Mouse (Mus musculus) hindbrain, postnatal 0 days (tissue): ENCODE results near the gene Osm. TPM values are rescaled to one million over a fixed set of nuclear protein-coding genes. Genes with fewer than 3 reads are reported as not detected.

Experiments
- ATAC-seq: fragments of 200-750 bp; cut with Nextera tagmentation; 2 replicates; pipeline ENCODE4 v1.8.0; 2017; ENCODE audit warnings: mild to moderate bottlenecking, moderate TSS enrichment, moderate library complexity
- DNase-seq: peaks from one replicate; pipeline ENCODE4 v3.0.0-alpha.2; 2015; ENCODE audit warnings: low spot score
- H3K27ac ChIP-seq: fragments of 300-500 bp; sonication (generic); 2 replicates; pipeline ENCODE4 v1.5.1; 2014; ENCODE audit warnings: mild to moderate bottlenecking
- H3K27me3 ChIP-seq: fragments of 300-500 bp; sonication (generic); 2 replicates; pipeline ENCODE4 v1.6.1; 2014; ENCODE audit warnings: low read length, mixed read lengths; ENCODE audit not compliant: insufficient read depth
- H3K36me3 ChIP-seq: fragments of 300-500 bp; sonication (generic); 2 replicates; pipeline ENCODE4 v1.6.1; 2014; ENCODE audit warnings: low read length, mixed read lengths; ENCODE audit not compliant: insufficient read depth
- H3K4me1 ChIP-seq: fragments of 300-500 bp; sonication (generic); 2 replicates; pipeline ENCODE4 v1.6.1; 2014; ENCODE audit warnings: antibody characterized with exemption, low read length, mixed read lengths; ENCODE audit not compliant: insufficient read depth
- H3K4me2 ChIP-seq: fragments of 300-500 bp; sonication (generic); 2 replicates; pipeline ENCODE4 v1.6.1; 2014; ENCODE audit warnings: low read depth, mild to moderate bottlenecking, low read length, moderate library complexity, mixed read lengths
- H3K4me3 ChIP-seq: fragments of 300-500 bp; sonication (generic); 2 replicates; pipeline ENCODE4 v1.5.1; 2014; ENCODE audit warnings: low read length
- H3K9ac ChIP-seq: fragments of 300-500 bp; sonication (generic); replicated peaks from 2 replicates; pipeline ENCODE4 v1.6.1; 2014; ENCODE audit warnings: mild to moderate bottlenecking, low read length, moderate library complexity, mixed read lengths
- H3K9me3 ChIP-seq: fragments of 300-500 bp; sonication (generic); 2 replicates; pipeline ENCODE4 v1.6.1; 2016; ENCODE audit warnings: low read length, mixed read lengths
- CTCF ChIP-seq: IDR thresholded peaks from 2 replicates; pipeline ENCODE4 v1.5.1; 2016; ENCODE audit warnings: antibody characterized with exemption, control low read depth, low read depth
- WGBS: fragments of 180-500 bp; shearing (Covaris S2); extraction: QIAGEN DNeasy Blood & Tissue Kit; methylation state at CpG from one replicate; pipeline ENCODE4 v1.1.7; 2014; 5-methylcytosine and 5-hydroxymethylcytosine counted together
- polyA plus RNA-seq: library from polyadenylated mRNA; unstranded; fragments of >200 nt; fragmentation: Nextera tagmentation; extraction: Ambion mirVana; gene quantifications from 2 replicates; pipeline ENCODE4 v1.2.1, GENCODE M21; 2015
- total RNA-seq: library from RNA; depleted of rRNA; stranded (reverse); fragments of >200 nt; gene quantifications from 2 replicates; pipeline ENCODE4 v1.2.3, GENCODE M21; 2014; rRNA removed

Gene Osm
- 0.40 TPM in 1 of 2 replicates, not detected in the other for total RNA-seq
- 0.08 TPM in 1 of 2 replicates, not detected in the other for polyA plus RNA-seq

GRCm38 (mm10) chr11:4235665-4236545 is at the start of gene Osm:
Osm (plus strand) TSS chr11:4236420.
- ATAC-seq: no peak
- no peak for TF ChIP-seq CTCF
- Histone ChIP-seq H3K9ac (no peak within 1 kb of the TSS), H3K4me2 (no peak within 1 kb of the TSS), H3K4me1 (no peaks in the 10 kb centered on the region), H3K36me3 (no peaks in the 10 kb centered on the region), H3K4me3 (no peak within 1 kb of the TSS), H3K27me3 (no peaks in the 10 kb centered on the region), H3K27ac (no peak within 1 kb of the TSS), H3K9me3 (no peaks in the 10 kb centered on the region)
- 69% methylated on average over 16 of the region's 16 CpGs for WGBS
- no peak for DNase-seq

GRCm38 (mm10) chr11:4186486-4187317 is 49.5 kb upstream of the Osm start, which contains the start of gene Tbc1d10a:
Tbc1d10a (plus strand) TSS chr11:4186789.
- under 1% methylated on average over 64 of the region's 71 CpGs for WGBS
- H3K9me3 ChIP-seq: no peaks in the 10 kb centered on the region
- ATAC-seq (peak; percentile 99), DNase-seq (peak; percentile 99)
- no peak for TF ChIP-seq CTCF
- H3K4me3 ChIP-seq: peak within 1 kb of the TSS; percentile 87
- H3K27me3 ChIP-seq: no peaks in the 10 kb centered on the region
- H3K36me3 ChIP-seq: peaks cover 15% of the 10 kb centered on the region; the same call in 1 of the 2 replicates
- peaks cover 9% of the 10 kb centered on the region for H3K4me1 ChIP-seq
- peak within 1 kb of the TSS; percentile 92 for H3K4me2 ChIP-seq
- peak within 1 kb of the TSS; percentile 81 for H3K27ac ChIP-seq
- peak within 1 kb of the TSS; percentile 96 for H3K9ac ChIP-seq

GRCm38 (mm10) chr11:4187318-4187700 is 48.9 kb upstream of the Osm start:
- ATAC-seq: 0 out of 2 replicates have a peak, but pooled peaks have one; percentile 1
- WGBS: 12% methylated on average over 9 of the region's 9 CpGs
- no peak for TF ChIP-seq CTCF
- H3K4me2 ChIP-seq: peak overlapping the region; percentile 92
- peak overlapping the region; percentile 87 for H3K4me3 ChIP-seq
- no peak for DNase-seq
- no peaks in the 10 kb centered on the region for H3K27me3 ChIP-seq
- H3K36me3 ChIP-seq: peaks cover 10% of the 10 kb centered on the region; the same call in 1 of the 2 replicates
- H3K27ac ChIP-seq: peak overlapping the region; percentile 81; the same call in 1 of the 2 replicates
- no peaks in the 10 kb centered on the region for H3K9me3 ChIP-seq
- H3K4me1 ChIP-seq: peaks cover 9% of the 10 kb centered on the region
- peak overlapping the region; percentile 96 for H3K9ac ChIP-seq

DNA sequence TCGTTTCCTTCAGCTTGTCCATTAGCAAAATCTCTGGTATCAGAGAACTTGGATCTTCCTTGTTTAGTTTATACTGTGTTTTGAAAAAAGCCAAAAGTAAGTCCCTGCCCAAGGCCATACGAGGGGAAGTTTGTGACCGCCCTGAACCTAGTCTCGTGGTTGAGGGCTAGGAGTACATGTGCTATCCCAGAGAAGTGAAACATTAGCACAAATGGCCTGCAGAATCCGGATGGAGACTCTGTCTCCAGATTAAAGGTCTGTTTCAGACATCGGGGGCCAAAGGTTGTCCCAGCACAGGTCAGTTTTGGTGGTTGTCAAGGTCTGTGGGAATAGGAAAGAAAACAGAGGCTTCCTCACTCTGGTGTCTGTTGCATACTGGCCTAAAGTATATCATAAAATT is 47.0 kb upstream of the Osm start:
- WGBS: 83% methylated on average over 6 of the region's 6 CpGs
- Histone ChIP-seq H3K27ac (no peak overlapping the region), H3K4me3 (no peak overlapping the region), H3K9ac (no peak overlapping the region), H3K27me3 (no peaks in the 10 kb centered on the region), H3K4me1 (peaks cover 9% of the 10 kb centered on the region), H3K4me2 (peak overlapping the region; percentile 92), H3K9me3 (no peaks in the 10 kb centered on the region), H3K36me3 (no peaks in the 10 kb centered on the region)
- TF ChIP-seq CTCF: no peak
- DNase-seq (no peak), ATAC-seq (no peak)

DNA sequence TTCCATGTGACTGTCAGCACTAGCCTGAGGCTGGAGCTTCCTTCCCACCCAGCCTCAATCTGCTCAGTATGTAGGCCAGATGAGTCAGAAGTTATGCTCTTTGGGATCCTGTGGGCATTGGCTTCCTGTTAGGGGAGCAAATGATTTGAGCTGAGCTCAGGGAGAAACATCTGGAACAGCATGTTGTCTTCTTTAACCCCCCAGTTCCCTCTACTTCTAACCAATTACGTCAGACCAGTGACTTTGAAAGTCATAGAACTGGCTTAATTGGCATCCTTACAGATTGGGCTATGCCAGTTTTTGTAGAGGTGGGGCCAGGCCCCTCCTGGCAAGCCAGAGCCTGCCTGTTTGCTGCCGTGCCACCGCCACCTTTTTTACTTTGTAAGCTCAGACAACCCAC is 45.5 kb upstream of the Osm start:
- no peak overlapping the region for H3K27ac ChIP-seq
- no peak for ATAC-seq
- H3K9ac ChIP-seq: no peak overlapping the region
- H3K4me1 ChIP-seq: peaks cover 9% of the 10 kb centered on the region
- no peaks in the 10 kb centered on the region for H3K27me3 ChIP-seq
- WGBS: 63% methylated on average over 3 of the region's 3 CpGs
- TF ChIP-seq CTCF: no peak
- H3K4me2 ChIP-seq: no peak overlapping the region
- H3K4me3 ChIP-seq: no peak overlapping the region
- DNase-seq: no peak
- H3K36me3 ChIP-seq: no peaks in the 10 kb centered on the region
- H3K9me3 ChIP-seq: no peaks in the 10 kb centered on the region

DNA sequence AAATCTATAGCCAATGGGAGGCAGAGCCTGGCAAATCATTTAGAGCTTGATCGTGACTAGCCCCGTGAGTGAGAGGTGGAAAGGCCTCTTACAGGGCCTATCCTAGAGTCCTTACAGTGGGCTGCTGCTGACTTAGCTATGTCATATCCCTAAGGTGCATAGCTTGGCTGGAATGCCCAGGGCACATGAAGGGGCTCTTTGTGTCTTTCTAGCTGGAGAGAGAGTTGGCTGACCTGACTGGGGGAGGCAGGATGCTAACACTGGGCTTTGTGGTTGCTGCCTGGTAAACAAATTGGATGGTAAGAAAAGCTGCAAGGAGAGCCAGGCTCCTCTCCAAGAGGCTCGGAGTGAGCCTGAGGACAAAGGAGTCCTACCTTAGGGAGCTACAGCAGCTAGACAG is 43.5 kb upstream of the Osm start:
- Histone ChIP-seq H3K36me3 (no peaks in the 10 kb centered on the region), H3K4me2 (no peak overlapping the region), H3K27me3 (no peaks in the 10 kb centered on the region), H3K4me1 (peaks cover 5% of the 10 kb centered on the region), H3K9ac (no peak overlapping the region), H3K9me3 (no peaks in the 10 kb centered on the region), H3K27ac (peak overlapping the region; percentile 46; the same call in 1 of the 2 replicates), H3K4me3 (no peak overlapping the region)
- TF ChIP-seq CTCF: no peak
- ATAC-seq (0 out of 2 replicates have a peak, but pooled peaks have one; percentile 12), DNase-seq (no peak)
- 66% methylated on average over 3 of the region's 3 CpGs for WGBS
